Mouse (Mus musculus) brain, embryonic 14.5 days (tissue): ENCODE results near the gene Apba2. TPM values are rescaled to one million over a fixed set of nuclear protein-coding genes. Genes with fewer than 3 reads are reported as not detected.
A peak's percentile ranks its signal among the peaks of the same experiment; 100 is the strongest.

ENCODE experiments used
- DNase-seq: peaks from one replicate; pipeline ENCODE4 v3.0.0-alpha.2; 2011; ENCODE audit warnings: low read depth
- CTCF ChIP-seq: fragments of 200-500 bp; IDR thresholded peaks from 2 replicates; pipeline ENCODE4 v1.5.1; 2012; ENCODE audit warnings: inconsistent platforms, mild to moderate bottlenecking, moderate library complexity, borderline replicate concordance; ENCODE audit not compliant: insufficient read depth, insufficient read length; ENCODE audit errors: extremely low read depth
- POLR2A ChIP-seq: fragments of 200-500 bp; IDR thresholded peaks from 2 replicates; pipeline ENCODE4 v1.6.1; 2012; ENCODE audit warnings: mild to moderate bottlenecking, inconsistent platforms, borderline replicate concordance; ENCODE audit not compliant: poor library complexity, insufficient read depth, insufficient read length, severe bottlenecking; ENCODE audit errors: extremely low read depth
- polyA plus RNA-seq: library from polyadenylated mRNA; depleted of rRNA; stranded (reverse); fragments of >200 nt; gene quantifications from 2 replicates; pipeline ENCODE4 v1.2.3, GENCODE M21; 2012

Apba2 gene
- polyA plus RNA-seq, 1 experiment, result 182 TPM

GRCm38 (mm10) chr7:64570914-64571313 is 69.4 kb downstream of the Apba2 start:
- TF ChIP-seq CTCF (no peak), POLR2A (no peak)
- no peak for DNase-seq

- DNase-seq, result peak; percentile 71
- TF ChIP-seq POLR2A (no peak), CTCF (no peak)
Observed at GRCm38 (mm10) chr7:64574144-64574543, 72.6 kb downstream of the Apba2 start.

- peak; percentile 40 for DNase-seq
- TF ChIP-seq CTCF (no peak), POLR2A (no peak)
Observed at GRCm38 (mm10) chr7:64576519-64576951, 75.0 kb downstream of the Apba2 start.

GRCm38 (mm10) chr7:64578176-64578575 is 76.7 kb downstream of the Apba2 start:
- TF ChIP-seq CTCF (no peak), POLR2A (no peak)
- no peak for DNase-seq

DNA sequence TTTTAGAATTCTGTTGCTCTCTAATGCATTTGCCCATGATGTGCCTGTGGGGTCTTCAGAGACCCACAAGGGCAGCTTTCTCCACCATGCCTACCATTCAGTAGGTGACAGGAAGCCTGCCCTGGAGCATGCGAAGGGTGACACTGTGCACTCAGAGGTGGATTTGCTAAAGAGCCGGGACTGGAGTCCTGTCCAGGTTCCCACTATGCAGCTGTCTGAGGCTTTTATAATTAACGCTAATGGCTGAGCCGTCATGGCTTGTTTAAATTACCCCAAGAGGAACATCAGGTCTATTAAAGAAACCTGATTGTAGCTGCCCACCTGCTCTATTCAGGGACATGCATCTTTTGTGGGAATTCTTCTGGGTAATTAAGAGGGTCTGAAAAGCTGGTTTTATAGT is 78.4 kb downstream of the Apba2 start:
- DNase-seq, result peak; percentile 85

DNA sequence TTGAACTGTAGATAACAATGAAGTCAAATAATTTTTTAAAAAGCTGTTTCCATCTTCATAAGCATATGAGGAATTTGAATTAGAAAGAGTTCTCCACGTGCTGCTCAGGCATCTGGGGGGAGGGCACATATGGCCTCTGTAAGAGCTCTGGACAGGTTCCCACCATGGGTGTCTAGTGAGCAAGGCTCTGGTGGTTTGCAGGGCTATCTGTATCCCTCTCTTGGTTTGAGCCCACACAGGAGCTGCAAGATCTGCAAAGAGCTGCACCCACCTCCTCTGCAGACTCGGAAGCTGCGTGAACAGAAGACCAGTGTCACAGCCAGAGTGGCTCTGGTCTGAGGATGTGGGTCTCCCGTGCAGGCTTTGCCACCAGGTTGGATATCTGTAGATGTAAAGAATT is 78.8 kb downstream of the Apba2 start:
- DNase-seq, result no peak
- TF ChIP-seq POLR2A (no peak), CTCF (no peak)

More for the DNA sequence above, 78.4 kb downstream of the Apba2 start:
- no peak for TF ChIP-seq POLR2A
- TF ChIP-seq CTCF, result no peak

GRCm38 (mm10) chr7:64582358-64582757 is 80.9 kb downstream of the Apba2 start:
- TF ChIP-seq CTCF (no peak), POLR2A (no peak)
- DNase-seq, result peak; percentile 64

GRCm38 (mm10) chr7:64583670-64584121 is 82.2 kb downstream of the Apba2 start:
- no peak for DNase-seq
- no peak for TF ChIP-seq CTCF
- TF ChIP-seq POLR2A, result no peak

DNA sequence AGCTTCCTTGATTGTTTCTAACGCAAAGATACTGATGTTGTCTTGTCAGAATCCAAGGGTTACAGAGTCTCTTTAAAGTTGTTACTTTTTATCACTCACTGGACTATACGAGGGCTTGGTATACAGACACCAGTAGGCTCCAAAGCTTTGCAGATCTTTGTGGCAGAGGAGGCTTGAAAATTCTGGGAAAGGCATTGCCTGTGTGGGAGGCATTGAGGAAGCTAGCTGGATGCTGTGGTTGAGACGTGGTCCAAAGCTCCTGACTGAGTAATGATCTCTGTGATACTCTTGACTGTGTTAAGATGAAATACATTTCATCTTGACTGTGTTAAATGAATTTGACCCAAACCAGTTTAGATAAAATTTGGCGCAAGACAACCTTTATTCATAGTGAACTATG is 84.6 kb downstream of the Apba2 start:
- no peak for DNase-seq
- TF ChIP-seq CTCF (no peak), POLR2A (no peak)

DNA sequence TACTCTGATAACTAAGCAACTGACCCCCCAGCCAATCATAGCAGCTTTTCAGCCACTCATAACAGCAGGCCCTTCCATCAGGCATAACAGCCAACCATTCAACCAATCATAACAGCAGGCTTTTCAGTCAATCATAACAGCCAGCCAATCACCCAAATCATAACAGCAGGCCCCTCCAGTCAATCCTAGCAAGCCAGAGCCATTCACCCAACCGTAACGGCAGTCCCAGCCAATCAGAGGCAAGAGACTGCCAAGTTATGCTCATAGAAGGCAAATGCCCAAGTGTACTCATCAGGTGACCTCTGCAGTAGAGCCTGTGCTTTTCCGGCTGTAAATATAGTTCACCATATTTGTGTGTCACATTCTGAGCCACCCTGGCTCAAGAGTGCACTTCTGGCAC is 85.1 kb downstream of the Apba2 start:
- no peak for DNase-seq
- no peak for TF ChIP-seq CTCF
- TF ChIP-seq POLR2A, result no peak

DNA sequence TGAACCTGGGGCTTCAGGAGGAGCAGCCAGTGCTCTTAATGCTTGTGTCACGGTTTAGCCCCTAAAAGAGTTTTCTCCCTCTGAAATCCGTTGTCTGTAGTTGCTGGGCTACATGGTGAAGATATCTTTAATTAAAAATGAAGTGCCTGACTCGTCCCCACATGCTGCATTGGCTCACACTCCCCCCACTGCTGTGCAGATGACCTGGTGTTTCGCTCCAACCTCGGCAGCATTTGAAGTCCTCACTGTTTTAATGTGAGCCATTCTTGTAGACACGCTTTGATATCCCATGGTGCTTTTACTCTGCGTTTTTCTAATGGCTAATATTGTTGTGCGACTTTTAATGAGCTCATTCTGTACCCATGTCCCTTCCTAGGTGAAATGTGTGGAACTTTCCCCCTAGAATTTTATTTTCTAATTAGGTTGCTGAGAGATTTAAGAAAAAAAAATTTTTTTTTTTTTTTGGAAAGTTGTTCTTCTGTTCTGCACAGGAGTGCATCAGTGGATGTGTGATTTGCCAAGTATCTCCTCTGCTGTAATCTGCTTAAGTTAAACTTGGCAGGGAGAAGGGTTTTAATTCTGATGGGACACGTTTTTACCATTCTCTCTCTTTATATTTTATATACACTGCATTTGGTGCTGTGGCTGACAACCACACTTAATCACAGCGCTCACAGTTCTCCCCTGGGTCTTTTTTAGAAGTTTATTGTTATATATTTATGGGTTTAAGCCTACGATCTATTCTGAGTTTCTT is 87.3 kb downstream of the Apba2 start:
- DNase-seq, result peak; percentile 73
- no peak for TF ChIP-seq POLR2A
- TF ChIP-seq CTCF, result no peak

- DNase-seq, result no peak
- TF ChIP-seq POLR2A (no peak), CTCF (no peak)
Observed at GRCm38 (mm10) chr7:64595256-64595655, 93.8 kb downstream of the Apba2 start.
